Mouse (Mus musculus) megakaryocyte, embryonic 14.5 days (primary cell): ENCODE measurements around the gene Tnrc18.

Experiments used
- FLI1 ChIP-seq: IDR thresholded peaks from 2 replicates; pipeline ENCODE4 v1.6.1; 2012; ENCODE audit warnings: low read length, inconsistent platforms, mixed read lengths
- GATA1 ChIP-seq: IDR thresholded peaks from 3 replicates; pipeline ENCODE4 v1.6.1; 2012; ENCODE audit warnings: mixed read lengths, low read length, inconsistent platforms, borderline replicate concordance

- TF ChIP-seq GATA1: no peak
- no peak for TF ChIP-seq FLI1
These were observed 13.7 kb downstream of the Tnrc18 start for GRCm38 (mm10) chr5:142803746-142804145.
